15 mouse cellular contexts compared by ENCODE assay signal in the genomic region with DNA sequence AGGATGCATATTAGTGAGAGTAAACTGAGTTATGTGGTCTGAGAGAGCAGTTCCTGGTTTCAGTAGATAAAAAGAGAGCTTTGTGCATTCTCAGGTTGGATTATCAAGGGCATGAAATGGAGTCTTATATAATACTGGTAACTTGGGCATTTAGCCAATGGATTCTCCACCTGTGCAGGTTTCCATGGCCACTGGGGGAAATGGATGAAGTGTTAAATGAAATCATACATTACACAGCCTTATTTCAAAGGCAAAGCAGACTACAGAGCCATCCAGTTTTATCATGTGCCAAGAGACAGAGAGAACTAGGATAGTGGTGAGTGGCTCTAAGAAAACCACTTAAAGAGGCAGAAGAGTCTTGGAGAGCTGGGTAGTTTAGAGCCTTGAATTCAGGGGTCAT. TPM values are rescaled to one million over a fixed set of nuclear protein-coding genes. Genes with fewer than 3 reads are reported as not detected.
DNase-seq lines count a peak whose midpoint lies in the region; ATAC-seq lines count a peak whose summit lies in the region.
"Had no signal": no experiment of that assay in that cellular context is flagged by ENCODE, and none has a peak within 500 bp of the region (broad histone marks: within the 10 kb centered on the region; RNA-seq: fewer than 3 reads in every experiment).

No protein-coding gene starts in this region.

- peak; percentile 45 for DNase-seq in cerebellum, adult 11-12 months
- no peak for DNase-seq in cerebellum, postnatal 4 days (ENCODE audit: low spot score in 2 of 2)
- peak; percentile 77 for DNase-seq in brain, adult 2 months (ENCODE audit: low read depth, low spot score)
- peak; percentile 56 for DNase-seq in cerebellum, adult 8-10 months
- DNase-seq in cerebellum, postnatal 14 days: peak; percentile 48 to 69
- no peak for DNase-seq in adrenal gland, adult 8-10 months
- DNase-seq in embryo, embryonic 9.5 days (ENCODE audit: extremely low spot score): no peak
- DNase-seq: adrenal gland, postnatal 14 days; gastrocnemius, postnatal 14 days; heart, adult 2 months; heart, postnatal 14 days; kidney, adult 18-20 months had no signal

- no peak for ATAC-seq in monocyte, adult 5-6 weeks (replicated peaks; ENCODE audit: insufficient number of reproducible peaks, low FRiP score, low TSS enrichment, poor library complexity, severe bottlenecking)
- ATAC-seq: intestine, embryonic 15.5 days had no signal

RNA-seq across cellular contexts. Expression of a gene that starts 18.5 kb away (rescaled TPM):
- total RNA-seq in monocyte, adult 5-6 weeks (2017): 0.29 TPM in 1 of 3 replicates, not detected in the others
- 1 to 10 TPM; 5.1 to 8.6 (median 6.4) TPM for total RNA-seq in adrenal gland, adult 8-10 months (2022)
- total RNA-seq: MEL had no signal

Comparison
In these comparisons a context has a peak if more than half of its experiments do, and no peak if none do; other contexts are left out.
1. DNase-seq: peak in cerebellum, adult 11-12 months (single experiment), brain, adult 2 months (single experiment), cerebellum, adult 8-10 months (single experiment) and cerebellum, postnatal 14 days (2 of 2); none in cerebellum, postnatal 4 days (0 of 2), adrenal gland, adult 8-10 months (single experiment) and embryo, embryonic 9.5 days (single experiment).